Mouse (Mus musculus) brown adipose tissue, adult 24 weeks (tissue): ENCODE data around the gene Cpsf2. TPM values are rescaled to one million over a fixed set of nuclear protein-coding genes. Genes with fewer than 3 reads are reported as not detected.

Source experiments
- H3K27ac ChIP-seq: fragments of 200-500 bp; replicated peaks from 2 replicates; pipeline ENCODE4 v1.5.1; 2012; ENCODE audit warnings: low read depth, mild to moderate bottlenecking, low read length
- H3K4me1 ChIP-seq: fragments of 200-500 bp; 2 replicates; pipeline ENCODE4 v1.6.1; 2012; ENCODE audit warnings: low read length, mixed read lengths; ENCODE audit not compliant: control insufficient read depth, insufficient read depth, insufficient read length
- H3K4me3 ChIP-seq: fragments of 200-500 bp; 2 replicates; pipeline ENCODE4 v1.5.1; 2012; ENCODE audit warnings: low read depth, mild to moderate bottlenecking, low read length, moderate library complexity; ENCODE audit not compliant: insufficient read depth
- polyA plus RNA-seq: library from polyadenylated mRNA; stranded (reverse); fragments of >200 nt; gene quantifications from 2 replicates; pipeline ENCODE4 v1.2.4, GENCODE M21; 2012; ENCODE audit not compliant: missing spikeins, insufficient read depth, insufficient read length

The Cpsf2 gene
- polyA plus RNA-seq, 1 experiment = 12.3 TPM

- H3K27ac ChIP-seq = no peak overlapping the region
- H3K4me3 ChIP-seq = no peak overlapping the region
- H3K4me1 ChIP-seq = no peaks in the 10 kb centered on the region
Observed at GRCm38 (mm10) chr12:102008111-102008977, 32.6 kb downstream of the Cpsf2 start.

GRCm38 (mm10) chr12:102009551-102009950, 33.8 kb downstream of the Cpsf2 start:
- H3K4me1 ChIP-seq = no peaks in the 10 kb centered on the region
- H3K27ac ChIP-seq = no peak overlapping the region
- no peak overlapping the region for H3K4me3 ChIP-seq

GRCm38 (mm10) chr12:102014411-102014810, 38.6 kb downstream of the Cpsf2 start:
- H3K4me3 ChIP-seq = no peak overlapping the region
- H3K4me1 ChIP-seq = no peaks in the 10 kb centered on the region
- H3K27ac ChIP-seq = no peak overlapping the region

- Histone ChIP-seq H3K27ac (no peak overlapping the region), H3K4me3 (no peak overlapping the region), H3K4me1 (no peaks in the 10 kb centered on the region)
Observed at GRCm38 (mm10) chr12:102015127-102015526, 39.3 kb downstream of the Cpsf2 start.

- Histone ChIP-seq H3K4me1 (no peaks in the 10 kb centered on the region), H3K4me3 (no peak overlapping the region), H3K27ac (no peak overlapping the region)
Observed at GRCm38 (mm10) chr12:102021923-102022322, 46.1 kb downstream of the Cpsf2 start.

- no peaks in the 10 kb centered on the region for H3K4me1 ChIP-seq
- no peak overlapping the region for H3K27ac ChIP-seq
- no peak overlapping the region for H3K4me3 ChIP-seq
Observed at GRCm38 (mm10) chr12:102029184-102029583, 53.4 kb downstream of the Cpsf2 start.

GRCm38 (mm10) chr12:102029892-102030446, 54.2 kb downstream of the Cpsf2 start:
- Histone ChIP-seq H3K4me3 (no peak overlapping the region), H3K27ac (no peak overlapping the region), H3K4me1 (no peaks in the 10 kb centered on the region)

- Histone ChIP-seq H3K4me1 (no peaks in the 10 kb centered on the region), H3K27ac (no peak overlapping the region), H3K4me3 (no peak overlapping the region)
Observed at GRCm38 (mm10) chr12:102034934-102035333, 59.1 kb downstream of the Cpsf2 start.

- no peak overlapping the region for H3K4me3 ChIP-seq
- H3K27ac ChIP-seq = no peak overlapping the region
- H3K4me1 ChIP-seq = no peaks in the 10 kb centered on the region
Observed at GRCm38 (mm10) chr12:102039861-102040260, 64.1 kb downstream of the Cpsf2 start.

GRCm38 (mm10) chr12:102041699-102042098, 65.9 kb downstream of the Cpsf2 start:
- Histone ChIP-seq H3K4me1 (no peaks in the 10 kb centered on the region), H3K4me3 (no peak overlapping the region), H3K27ac (no peak overlapping the region)

GRCm38 (mm10) chr12:102042247-102042646, 66.5 kb downstream of the Cpsf2 start:
- no peak overlapping the region for H3K27ac ChIP-seq
- H3K4me3 ChIP-seq = no peak overlapping the region
- no peaks in the 10 kb centered on the region for H3K4me1 ChIP-seq

GRCm38 (mm10) chr12:102043840-102044239, 68.1 kb downstream of the Cpsf2 start:
- Histone ChIP-seq H3K27ac (no peak overlapping the region), H3K4me3 (no peak overlapping the region), H3K4me1 (no peaks in the 10 kb centered on the region)

GRCm38 (mm10) chr12:102054155-102054554, 78.4 kb downstream of the Cpsf2 start:
- Histone ChIP-seq H3K4me3 (no peak overlapping the region), H3K27ac (no peak overlapping the region), H3K4me1 (no peaks in the 10 kb centered on the region)

GRCm38 (mm10) chr12:102055758-102056157, 80.0 kb downstream of the Cpsf2 start:
- H3K4me3 ChIP-seq = no peak overlapping the region
- H3K27ac ChIP-seq = no peak overlapping the region
- H3K4me1 ChIP-seq = no peaks in the 10 kb centered on the region
